Mouse (Mus musculus) frontal cortex, postnatal 25 days (tissue): Measurements from ENCODE around the gene Ccdc188.
A peak's percentile ranks its signal among the peaks of the same experiment; 100 is the strongest.

ENCODE experiments used
- DNase-seq, 2 experiments: peaks; one replicate each; pipeline ENCODE4 v3.0.0; 2022; ENCODE audit warnings: low spot score in 2 of 2

Ccdc188 gene

GRCm38 (mm10) chr16:18234671-18235388, 17.2 kb downstream of the Ccdc188 start, which contains the start of gene Zdhhc8:
Zdhhc8 (minus strand) TSS chr16:18235136.
- DNase-seq: peak in 1 of 2 experiments; percentile 65

DNA sequence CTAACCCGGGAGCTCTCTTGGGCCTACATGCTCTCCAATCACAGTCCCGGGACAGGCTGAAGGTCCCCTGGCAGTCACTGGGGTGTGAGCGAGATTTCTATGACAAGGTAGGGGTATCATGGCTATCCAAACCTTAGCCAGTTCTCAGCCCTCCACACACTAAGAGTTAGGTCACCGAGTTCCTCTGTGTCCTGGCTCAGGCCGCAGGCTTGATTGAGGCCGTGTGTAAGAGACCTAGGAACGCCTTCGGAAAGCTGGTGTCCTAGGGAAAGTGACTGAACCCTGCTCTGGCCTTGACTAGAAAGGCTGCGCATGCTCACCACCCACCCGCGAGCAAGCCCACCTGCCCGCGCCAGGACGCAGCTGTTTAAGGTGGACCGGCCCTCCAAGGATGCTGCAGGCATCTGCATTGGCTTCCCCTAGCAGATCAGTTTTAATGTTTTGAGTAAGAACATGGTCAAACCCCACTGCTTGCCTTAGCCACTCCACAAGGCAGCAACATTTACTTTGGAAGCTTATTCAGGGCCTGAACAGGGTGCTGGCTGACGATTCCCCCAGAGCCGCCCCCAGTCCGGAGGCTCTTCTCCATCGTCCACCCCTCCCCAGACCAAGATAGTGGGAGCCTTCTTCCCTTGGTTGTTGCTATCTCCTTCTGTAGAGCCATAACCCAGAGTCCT, 17.8 kb downstream of the Ccdc188 start:
- DNase-seq: peak in 1 of 2 experiments; percentile 60

DNA sequence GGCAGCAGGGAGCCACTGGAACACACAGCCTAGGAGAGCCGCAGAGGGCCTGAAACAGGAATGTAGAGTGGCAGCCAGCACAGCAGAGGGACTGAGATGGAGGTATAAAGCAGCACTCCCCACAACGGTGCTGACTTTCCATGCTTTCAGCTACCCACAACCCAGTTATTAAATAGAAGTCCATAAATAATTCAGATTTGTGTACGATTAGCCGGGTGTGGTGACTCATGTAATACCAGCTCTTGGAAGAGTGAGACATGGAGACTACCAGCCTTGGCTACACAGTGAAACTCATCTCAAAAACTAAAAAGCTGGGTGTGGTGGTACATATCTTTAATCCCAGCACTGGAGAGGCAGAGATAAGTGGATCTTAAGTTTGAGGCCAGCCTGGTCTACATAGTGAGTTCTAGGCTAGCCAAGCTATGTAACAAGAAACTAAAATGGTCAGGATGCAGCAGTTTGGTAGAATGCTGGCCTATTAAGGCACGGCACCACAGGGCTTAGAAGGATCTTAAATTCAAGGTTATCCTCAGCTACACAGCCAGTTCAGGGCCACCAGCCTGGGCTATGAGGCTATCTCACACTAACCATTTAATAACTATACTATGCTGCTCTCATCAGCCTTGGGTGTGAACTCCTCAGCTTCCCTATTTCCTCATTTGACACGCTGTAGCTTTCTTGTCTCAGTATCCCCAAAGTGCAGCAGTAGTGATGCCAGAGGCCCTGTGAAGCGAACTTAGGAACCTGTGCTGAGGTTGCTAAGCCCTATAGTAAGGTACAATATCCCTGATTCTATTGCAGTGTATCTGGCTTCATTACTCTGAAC, 19.2 kb downstream of the Ccdc188 start:
- DNase-seq: no peak

DNA sequence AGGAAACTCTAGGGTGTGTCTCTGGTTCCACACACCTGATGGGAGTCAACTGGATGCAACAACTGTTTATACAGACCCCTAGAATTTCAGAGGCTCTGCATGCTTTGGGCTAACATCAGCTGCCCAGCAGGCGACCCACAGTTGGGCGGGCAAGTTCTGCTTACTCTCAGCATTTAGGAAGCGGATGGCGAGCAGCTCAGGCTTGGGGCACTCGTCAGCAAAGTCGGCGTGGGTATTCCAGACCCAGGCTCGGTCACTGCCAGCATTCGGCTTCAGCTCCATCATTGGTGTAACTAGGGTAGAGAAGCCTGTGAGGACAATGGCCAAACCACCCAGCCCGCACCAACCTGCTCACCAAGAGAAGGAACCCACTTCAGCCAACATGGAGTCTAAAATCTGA, 23.9 kb downstream of the Ccdc188 start:
- no peak for DNase-seq

- DNase-seq: peak in 1 of 2 experiments; percentile 15
Measured at GRCm38 (mm10) chr16:18247521-18248399, 30.1 kb downstream of the Ccdc188 start.

DNA sequence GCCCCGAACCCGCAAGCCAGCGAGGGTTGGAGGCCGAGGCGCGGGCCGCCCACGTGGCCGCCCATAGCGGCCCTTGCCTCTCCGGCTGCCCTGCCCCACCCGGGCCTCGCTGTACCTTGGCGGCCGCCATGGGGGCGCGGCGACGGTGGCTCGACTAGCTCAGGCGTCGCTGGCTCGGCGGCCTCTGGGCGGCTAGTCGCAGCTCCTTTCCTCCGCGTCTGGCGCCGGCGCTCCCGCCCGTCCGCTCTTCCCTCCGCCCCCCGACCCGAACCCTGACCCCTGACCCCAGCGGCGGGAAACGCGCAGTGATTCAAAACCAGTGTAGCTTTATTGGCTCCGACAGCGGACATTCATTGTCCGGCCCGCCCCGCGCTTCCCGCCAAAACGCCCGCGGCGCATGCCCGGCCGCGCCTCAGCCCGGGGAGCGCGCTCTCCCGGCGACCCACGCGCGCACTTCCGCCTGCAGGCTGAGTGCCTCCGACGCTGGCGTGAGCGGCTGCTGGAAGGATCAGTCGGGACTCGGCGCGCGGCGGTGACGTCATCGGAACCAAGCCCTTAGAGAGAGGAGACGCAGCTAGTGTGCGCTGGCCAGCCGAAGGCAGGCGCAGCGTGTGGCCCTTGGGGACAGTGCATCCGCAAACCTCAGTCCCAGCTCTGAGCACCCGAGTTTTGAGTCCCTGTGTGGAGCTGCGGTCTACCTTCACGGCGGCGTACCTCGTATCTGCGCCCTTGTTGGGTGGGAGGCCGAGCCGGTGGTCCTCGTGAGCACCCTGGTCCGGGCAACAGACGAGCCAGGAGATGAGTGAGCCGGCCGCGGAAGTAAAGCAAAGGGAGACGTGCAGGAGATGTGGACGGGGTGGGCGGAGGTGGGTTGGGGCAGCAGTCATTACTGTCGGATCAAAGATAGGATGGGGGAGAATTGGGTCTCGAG, 31.0 kb downstream of the Ccdc188 start, which contains the start of the genes Trmt2a and Ranbp1:
Trmt2a (plus strand) TSS at position 247 of the 931 bp plus-strand sequence.
Ranbp1 (minus strand) TSS at position 300 of the 931 bp plus-strand sequence.
- peak; percentile 95 to 96 for DNase-seq

- DNase-seq: no peak
Measured at GRCm38 (mm10) chr16:18249364-18249967, 31.8 kb downstream of the Ccdc188 start.

DNA sequence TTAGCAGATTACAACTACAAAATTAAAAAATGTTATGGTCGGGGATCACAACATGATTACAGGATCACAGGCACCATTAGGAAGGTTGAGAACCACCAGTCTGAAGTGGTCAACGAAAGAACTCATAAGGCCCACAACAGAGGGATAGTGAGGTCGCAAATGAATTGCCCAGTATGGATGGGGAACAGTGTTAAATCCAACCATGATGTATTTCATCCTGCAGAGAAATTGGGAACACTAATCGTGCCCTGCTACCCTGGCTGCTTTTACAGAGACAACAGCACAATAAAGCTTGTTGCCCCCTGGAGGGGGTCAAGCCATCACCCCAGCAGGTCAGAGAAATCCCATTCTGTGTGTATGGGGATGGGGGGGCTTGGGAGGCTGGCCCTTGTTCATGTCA, 32.6 kb downstream of the Ccdc188 start:
- no peak for DNase-seq

DNA sequence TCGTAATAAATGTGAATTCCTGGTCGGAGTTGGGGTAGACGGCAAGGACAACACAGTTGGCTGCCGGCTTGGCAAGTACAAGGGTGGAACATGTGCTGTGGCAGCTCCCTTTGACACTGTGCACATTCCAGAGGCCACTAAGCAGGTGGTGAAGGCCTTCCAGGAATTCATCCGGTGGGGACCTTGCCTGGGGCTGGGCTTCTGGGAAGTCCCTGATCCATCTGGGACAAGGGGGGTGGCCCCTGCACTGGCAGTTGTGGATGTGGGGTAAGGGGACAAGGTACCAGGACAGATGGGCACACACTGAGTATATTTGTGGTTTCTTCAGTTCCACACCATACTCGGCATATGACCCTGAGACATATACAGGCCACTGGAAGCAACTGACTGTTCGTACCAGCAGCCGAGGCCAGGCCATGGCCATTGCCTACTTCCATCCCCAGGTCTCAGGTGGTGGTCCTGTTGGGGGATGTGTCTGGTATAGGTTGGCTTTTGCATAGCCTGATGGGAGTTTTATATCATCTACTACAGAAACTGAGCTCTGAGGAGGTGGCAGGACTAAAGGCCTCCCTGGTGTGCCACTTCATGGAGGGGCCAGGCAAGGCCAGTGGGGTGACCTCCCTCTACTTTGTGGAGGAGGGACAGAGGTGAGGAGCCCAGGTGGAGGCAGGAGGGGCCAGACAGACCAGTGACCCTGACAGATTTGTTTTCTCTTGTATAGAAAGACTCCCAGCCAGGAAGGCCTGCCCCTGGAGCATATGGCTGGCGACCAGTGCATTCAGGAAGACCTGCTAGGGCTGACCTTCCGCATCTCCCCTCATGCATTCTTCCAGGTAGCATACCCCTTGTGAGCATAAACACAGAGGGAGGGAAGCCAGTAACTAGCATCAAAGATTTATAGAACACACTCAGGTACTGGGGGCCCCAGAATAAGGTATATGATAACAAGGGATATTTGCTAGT, 33.4 kb downstream of the Ccdc188 start:
- no peak for DNase-seq

DNA sequence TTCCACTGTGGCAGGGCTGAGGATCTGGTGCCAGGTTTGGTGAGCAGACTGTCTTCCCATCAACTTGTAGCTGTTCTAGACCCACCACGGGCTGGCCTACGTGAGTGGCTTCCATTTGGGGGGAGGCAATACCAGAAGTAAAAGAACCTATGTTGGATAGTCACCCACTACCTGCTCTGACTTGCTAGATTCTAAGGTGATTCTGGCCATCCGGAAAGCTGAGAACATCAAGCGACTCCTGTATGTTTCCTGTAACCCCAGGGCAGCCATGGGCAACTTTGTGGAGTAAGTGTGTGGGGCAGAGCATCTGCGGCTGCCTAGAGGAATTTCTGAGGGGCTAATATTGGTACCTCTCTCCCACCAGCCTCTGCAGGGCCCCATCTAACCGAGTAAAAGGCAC, 35.1 kb downstream of the Ccdc188 start:
- no peak for DNase-seq

DNA sequence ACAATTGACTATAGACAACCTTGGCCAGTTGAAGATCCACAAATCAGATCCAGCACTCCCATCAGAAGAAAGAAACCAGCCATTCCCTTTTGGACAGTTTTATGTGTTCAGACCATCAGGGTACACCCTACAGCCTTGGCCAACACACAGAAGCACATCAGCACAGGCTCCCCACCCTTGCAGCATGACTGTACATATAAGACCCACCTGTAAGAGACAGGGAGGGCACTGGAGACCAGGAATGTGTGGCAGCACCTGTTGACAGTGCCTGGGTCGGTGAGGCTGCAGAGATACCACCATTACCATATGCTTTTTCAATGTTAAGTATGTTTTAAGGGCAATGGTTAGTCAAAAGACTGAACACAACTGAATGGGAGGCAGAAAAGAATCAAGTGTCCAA, 36.2 kb downstream of the Ccdc188 start:
- DNase-seq: no peak

DNA sequence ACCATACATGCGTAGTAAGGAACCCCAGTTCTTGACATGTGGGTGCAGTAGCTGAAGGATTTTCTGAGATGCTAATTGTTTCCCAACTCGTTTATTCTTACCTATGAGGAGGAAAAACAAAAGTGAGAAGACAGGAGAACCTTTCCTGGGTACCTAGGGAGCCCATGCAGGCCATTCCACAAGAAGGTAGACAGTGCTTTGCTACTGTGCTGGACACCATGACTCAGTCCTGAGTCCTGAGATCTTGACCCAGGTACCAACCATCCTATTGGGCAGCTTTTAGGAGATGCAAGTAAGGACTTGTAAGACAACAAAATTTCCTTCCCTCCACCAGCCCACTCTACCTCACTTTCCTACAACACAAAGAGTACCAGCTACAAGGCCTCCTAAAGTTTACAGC, 40.5 kb downstream of the Ccdc188 start, which contains the start of gene Gm49776:
Gm49776 (minus strand) TSS at position 101 of the 400 bp plus-strand sequence.
- DNase-seq: no peak

GRCm38 (mm10) chr16:18265024-18265423, 47.3 kb downstream of the Ccdc188 start:
- no peak for DNase-seq

DNA sequence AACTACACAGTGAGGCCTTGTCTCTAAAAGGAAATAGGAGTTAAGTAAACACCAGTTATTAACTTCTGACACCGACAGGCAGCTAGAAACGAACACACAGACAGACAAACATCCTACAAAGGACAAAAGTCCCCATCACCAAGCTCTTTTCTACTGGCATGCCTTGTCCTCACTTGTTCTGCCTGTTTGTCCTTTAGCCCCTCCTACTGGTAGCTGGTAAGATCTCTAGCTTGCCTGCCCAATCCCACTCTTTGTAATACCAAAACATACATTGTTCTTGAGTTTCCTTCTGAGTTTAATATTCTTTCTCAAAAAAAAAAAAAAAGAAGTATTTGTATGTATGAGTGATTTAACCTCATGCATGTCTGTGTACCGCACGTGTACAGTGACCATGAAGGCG, 50.5 kb downstream of the Ccdc188 start:
- DNase-seq: no peak
